Mouse (Mus musculus) B cell, adult 62 days (primary cell): ENCODE measurements around the gene Rnf148. TPM values are rescaled to one million over a fixed set of nuclear protein-coding genes. Genes with fewer than 3 reads are reported as not detected.

ENCODE experiments used
- total RNA-seq: library from RNA; stranded (reverse); gene quantifications from 4 replicates; pipeline ENCODE4 v1.2.4, GENCODE M21; 2023

The Rnf148 gene
- not detected in 4 replicates for total RNA-seq

DNA sequence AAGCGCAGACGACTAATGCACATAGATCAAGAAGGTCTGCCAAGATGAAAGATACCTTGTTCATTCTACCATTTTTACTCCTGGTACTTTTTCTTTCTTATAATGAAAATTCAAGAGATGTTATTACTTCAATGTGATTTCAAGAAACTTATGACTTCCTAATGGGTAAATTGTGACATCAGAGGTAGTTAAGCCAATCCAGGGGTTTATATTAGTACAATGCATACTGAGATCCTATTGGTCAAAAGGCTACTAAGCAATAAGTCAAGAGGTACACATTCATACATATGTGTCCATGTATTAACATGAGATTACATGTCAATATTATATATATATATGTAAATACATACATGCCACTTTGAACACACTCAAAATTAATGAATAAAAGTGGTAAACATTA, at the start of gene Rnf148:
Gene Rnf148, minus strand, starts transcription at position 101 of the 400 bp plus-strand sequence.

DNA sequence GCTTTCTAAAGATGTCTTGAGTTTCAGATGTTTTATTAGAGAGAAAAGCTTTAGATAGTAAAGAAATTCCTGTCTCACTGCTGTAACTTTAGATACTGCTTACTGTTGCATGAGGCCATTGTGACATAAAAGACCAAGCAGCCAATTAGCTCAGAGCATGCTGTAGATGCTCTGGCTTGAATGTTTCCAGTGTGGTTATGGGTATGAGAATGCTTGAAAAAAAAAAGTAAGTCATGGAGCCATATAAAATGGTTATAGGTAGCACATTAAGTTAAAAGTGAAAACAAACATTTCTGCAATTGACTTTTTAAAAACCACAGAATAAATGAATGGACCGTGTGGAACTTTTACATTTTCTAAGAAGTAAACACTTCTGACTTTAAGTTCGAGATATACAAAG, 4.7 kb downstream of the Rnf148 start, which contains the start of gene Rnf133:
Gene Rnf133, minus strand, starts transcription at position 101 of the 400 bp plus-strand sequence.

Other genes with a start within 250 kb of the Rnf148 start
- not detected in 4 replicates for gene Rnf133, start 4.8 kb downstream of the Rnf148 start, total RNA-seq
- not detected in 4 replicates for gene Cadps2, start 184.3 kb upstream of the Rnf148 start, total RNA-seq